Mouse (Mus musculus) ES-Bruce4 (cell line): Measurements from ENCODE around the gene Ece2.
"Not testable (repeated sequence)": the region's sequence is repeated elsewhere in the genome, so short reads cannot be mapped to it uniquely, and the experiment has no call there.

Experiments
- CTCF ChIP-seq: IDR thresholded peaks from one replicate; pipeline ENCODE4 v1.8.1; 2011; ENCODE audit warnings: low read depth, low read length
- EP300 ChIP-seq: IDR thresholded peaks from 2 replicates; pipeline ENCODE4 v1.6.1; 2011; ENCODE audit warnings: low read depth, low read length; ENCODE audit not compliant: insufficient read depth

GRCm38 (mm10) chr16:20668013-20668412 lies 38.4 kb downstream of the Ece2 start, which contains the start of gene Eif4g1:
- not testable (repeated sequence) for TF ChIP-seq EP300, CTCF
